ENCODE assay signal across 21 mouse cellular contexts in the genomic region with DNA sequence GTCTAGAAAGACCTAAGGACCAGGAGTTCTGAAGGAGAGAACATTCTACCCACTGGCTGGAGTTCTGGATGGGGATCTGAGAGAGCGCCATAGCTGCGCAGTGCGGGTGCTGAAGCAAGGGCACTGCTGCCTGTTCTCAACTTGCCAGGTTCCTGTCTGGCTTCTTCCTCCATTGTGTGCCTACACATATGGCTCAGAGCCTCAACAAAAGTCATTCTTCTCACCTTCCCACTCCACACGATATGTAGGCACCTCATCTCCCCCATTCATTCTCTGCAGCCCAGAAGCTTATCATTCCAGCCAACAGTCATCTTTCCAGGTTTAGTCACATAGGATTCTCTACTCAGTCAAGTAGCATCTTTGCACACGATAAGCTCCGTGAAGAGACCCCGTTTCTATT.
"Had no signal": no experiment of that assay in that cellular context is flagged by ENCODE, and none has a peak within 500 bp of the region (broad histone marks: within the 10 kb centered on the region; RNA-seq: fewer than 3 reads in every experiment).

No protein-coding gene starts in this region.

- ATAC-seq: liver, postnatal 0 days; lung, postnatal 0 days; midbrain, embryonic 15.5 days had no signal

- DNase-seq: kidney, adult 11 months; kidney, adult 8-10 months; kidney, postnatal 10 days; kidney, postnatal 36 days; layer of hippocampus, postnatal 36 days; liver, postnatal 0 days; lung, embryonic 14.5 days; spleen, adult 18-20 months; thymus, adult 2 months; thymus, postnatal 14 days had no signal

- H3K27ac ChIP-seq: kidney, embryonic 15.5 days; limb, embryonic 10.5 days; limb, embryonic 13.5 days; liver, embryonic 14.5 days; macrophage; midbrain, embryonic 12.5 days; midbrain, embryonic 15.5 days; neural tube, embryonic 12.5 days; neural tube, embryonic 15.5 days; stomach, embryonic 15.5 days had no signal

- H3K27me3 ChIP-seq: kidney, embryonic 15.5 days; limb, embryonic 13.5 days; midbrain, embryonic 12.5 days; midbrain, embryonic 15.5 days; neural tube, embryonic 12.5 days; neural tube, embryonic 15.5 days; stomach, embryonic 15.5 days had no signal

- H3K36me3 ChIP-seq: limb, embryonic 10.5 days; limb, embryonic 13.5 days; midbrain, embryonic 12.5 days; midbrain, embryonic 15.5 days; neural tube, embryonic 12.5 days; neural tube, embryonic 15.5 days; stomach, embryonic 15.5 days had no signal

- H3K4me2 ChIP-seq: kidney, embryonic 15.5 days; limb, embryonic 13.5 days; lung, embryonic 14.5 days; midbrain, embryonic 12.5 days; midbrain, embryonic 15.5 days; neural tube, embryonic 12.5 days; neural tube, embryonic 15.5 days; stomach, embryonic 15.5 days had no signal

- H3K4me3 ChIP-seq: kidney, embryonic 15.5 days; limb, embryonic 10.5 days; limb, embryonic 13.5 days; midbrain, embryonic 12.5 days; midbrain, embryonic 15.5 days; neural tube, embryonic 12.5 days; neural tube, embryonic 15.5 days; stomach, embryonic 15.5 days had no signal

- H3K9ac ChIP-seq: kidney, embryonic 15.5 days; limb, embryonic 13.5 days; liver, embryonic 14.5 days; liver, postnatal 0 days; lung, embryonic 14.5 days; midbrain, embryonic 12.5 days; midbrain, embryonic 15.5 days; neural tube, embryonic 12.5 days; neural tube, embryonic 15.5 days; stomach, embryonic 15.5 days had no signal

- H3K9me3 ChIP-seq: kidney, embryonic 15.5 days; limb, embryonic 10.5 days; midbrain, embryonic 12.5 days; midbrain, embryonic 15.5 days; neural tube, embryonic 12.5 days; neural tube, embryonic 15.5 days; stomach, embryonic 15.5 days had no signal

- H3K4me1 ChIP-seq: kidney, embryonic 15.5 days; limb, embryonic 10.5 days; midbrain, embryonic 12.5 days; midbrain, embryonic 15.5 days; neural tube, embryonic 12.5 days; neural tube, embryonic 15.5 days; stomach, embryonic 15.5 days had no signal
